ENCODE assay signal across 7 mouse cellular contexts in the genomic region with DNA sequence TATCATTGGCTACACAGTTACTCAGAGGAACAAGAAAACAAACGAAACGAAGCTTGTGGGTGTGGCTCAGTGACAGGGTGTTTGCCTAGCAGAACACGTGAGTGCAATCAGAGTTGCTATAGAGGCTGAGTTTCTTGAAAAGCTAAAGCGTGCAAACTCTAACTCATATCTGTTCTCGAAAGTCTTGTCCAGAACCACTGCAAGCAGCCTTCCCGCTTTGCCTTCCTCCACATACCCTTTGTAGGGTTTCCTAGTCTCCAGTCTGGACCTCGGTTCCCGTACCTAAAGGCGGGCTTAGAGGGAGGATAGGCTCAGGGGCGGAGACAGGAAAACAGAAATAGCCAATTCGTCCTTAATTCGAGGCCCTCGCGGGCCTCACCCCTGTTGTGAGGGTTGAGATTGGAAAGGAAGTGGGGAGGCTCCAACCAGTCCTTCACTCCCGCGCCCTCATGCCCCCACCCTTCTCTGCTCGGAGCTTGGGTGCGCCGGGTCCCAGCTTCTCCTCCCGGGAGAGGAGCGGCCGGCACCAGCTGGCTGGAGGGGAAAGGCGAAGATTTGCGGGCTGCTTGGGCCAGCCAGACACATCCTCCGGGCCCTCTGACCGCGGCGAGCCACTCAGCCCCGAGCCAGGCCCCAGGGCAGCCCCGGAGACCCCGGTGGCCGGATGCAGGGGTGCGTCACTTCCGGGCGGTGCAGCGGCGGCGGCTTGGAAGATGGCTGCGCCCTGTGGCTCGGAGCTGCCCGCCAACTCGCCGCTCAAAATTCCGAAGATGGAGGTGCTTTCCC. TPM values are rescaled to one million over a fixed set of nuclear protein-coding genes. Genes with fewer than 3 reads are reported as not detected.
A peak's percentile ranks its signal among the peaks of the same experiment; 100 is the strongest.
DNase-seq lines count a peak whose midpoint lies in the region; ATAC-seq lines count a peak whose summit lies in the region.

Gene Msantd2 (plus strand): TSS at position 709 of the 786 bp plus-strand sequence.

- H3K9me3 ChIP-seq in embryonic facial prominence, embryonic 10.5 days: no peaks in the 10 kb centered on the region
- H3K9me3 ChIP-seq in limb, embryonic 10.5 days (replicated peaks): no peaks in the 10 kb centered on the region
- no peaks in the 10 kb centered on the region for H3K9me3 ChIP-seq in midbrain, embryonic 13.5 days

- no peaks in the 10 kb centered on the region for H3K27me3 ChIP-seq in embryonic facial prominence, embryonic 10.5 days (replicated peaks; ENCODE audit: low read depth, poor library complexity, severe bottlenecking)
- H3K27me3 ChIP-seq in limb, embryonic 10.5 days (ENCODE audit: low read depth, poor library complexity, severe bottlenecking): no peaks in the 10 kb centered on the region
- no peaks in the 10 kb centered on the region for H3K27me3 ChIP-seq in midbrain, embryonic 13.5 days

- H3K4me2 ChIP-seq in midbrain, embryonic 13.5 days (replicated peaks): peak within 1 kb of the TSS; percentile 76

- peak; percentile 96 for DNase-seq in adrenal gland, postnatal 10 days
- DNase-seq in embryonic facial prominence, embryonic 10.5 days (ENCODE audit: low spot score): peak; percentile 95
- DNase-seq in kidney, adult 11 months: peak; percentile 82
- DNase-seq in limb, embryonic 10.5 days (ENCODE audit: low spot score): peak; percentile 98
- DNase-seq in spleen, adult 12 weeks (ENCODE audit: low spot score): peak; percentile 68

- H3K4me1 ChIP-seq in embryonic facial prominence, embryonic 10.5 days: peaks cover 28% of the 10 kb centered on the region
- H3K4me1 ChIP-seq in limb, embryonic 10.5 days: peaks cover 18% of the 10 kb centered on the region
- H3K4me1 ChIP-seq in midbrain, embryonic 13.5 days (replicated peaks): peaks cover 29% of the 10 kb centered on the region

- H3K36me3 ChIP-seq in embryonic facial prominence, embryonic 10.5 days (replicated peaks): peaks cover 19% of the 10 kb centered on the region
- H3K36me3 ChIP-seq in limb, embryonic 10.5 days: peaks cover 19% of the 10 kb centered on the region
- 0 out of 2 replicates have a peak, but pooled peaks cover 7% of the 10 kb centered on the region for H3K36me3 ChIP-seq in midbrain, embryonic 13.5 days

- peak within 1 kb of the TSS; percentile 94 for H3K9ac ChIP-seq in midbrain, embryonic 13.5 days (replicated peaks)

- H3K4me3 ChIP-seq in embryonic facial prominence, embryonic 10.5 days: peak within 1 kb of the TSS; percentile 77
- H3K4me3 ChIP-seq in limb, embryonic 10.5 days: peak within 1 kb of the TSS; percentile 99
- H3K4me3 ChIP-seq in midbrain, embryonic 13.5 days (replicated peaks): peak within 1 kb of the TSS; percentile 98

- under 1% methylated on average over 44 of the region's 44 CpGs for WGBS in embryonic facial prominence, embryonic 10.5 days
- WGBS in limb, embryonic 10.5 days: under 1% methylated on average over 44 of the region's 44 CpGs
- WGBS in midbrain, embryonic 13.5 days: under 1% methylated on average over 35 of the region's 44 CpGs

- peak within 1 kb of the TSS; percentile 97 for H3K27ac ChIP-seq in embryonic facial prominence, embryonic 10.5 days (replicated peaks)
- peak within 1 kb of the TSS; percentile 99 for H3K27ac ChIP-seq in limb, embryonic 10.5 days
- peak within 1 kb of the TSS; percentile 98 for H3K27ac ChIP-seq in midbrain, embryonic 13.5 days

- ATAC-seq in granulocyte monocyte progenitor cell, adult 5-6 weeks (replicated peaks; ENCODE audit: poor library complexity, severe bottlenecking): peak; percentile 79
- peak; percentile 98 for ATAC-seq in midbrain, embryonic 13.5 days

RNA-seq across cellular contexts. Expression of gene Msantd2, which starts in this region (rescaled TPM):
- 10 to 100 TPM; 14.7 to 22.5 TPM for total RNA-seq in adrenal gland, postnatal 10 days (2021)
- 34.4 and 36.7 TPM in 2 replicates for polyA plus RNA-seq in embryonic facial prominence, embryonic 10.5 days (2016; fragmentation: Nextera tagmentation; extraction: Ambion mirVana)
- total RNA-seq in granulocyte monocyte progenitor cell, adult 5-6 weeks (2014; fragmentation: Nextera tagmentation): 24.7 and 30.4 TPM in 2 replicates
- total RNA-seq in granulocyte monocyte progenitor cell, adult 5-6 weeks (2017): 20.6 and 31.1 TPM in 2 replicates
- 33.1 and 38.0 TPM in 2 replicates for polyA plus RNA-seq in limb, embryonic 10.5 days (2016; fragmentation: Nextera tagmentation; extraction: Ambion mirVana)
- polyA plus RNA-seq in midbrain, embryonic 13.5 days (2015; fragmentation: Nextera tagmentation; extraction: Ambion mirVana): 36.5 and 39.5 TPM in 2 replicates

Comparison
In these comparisons a context has a peak if more than half of its experiments do, and no peak if none do; other contexts are left out.
1. Peak in every context shown above with its lines: DNase-seq, ATAC-seq, H3K4me3 ChIP-seq and H3K27ac ChIP-seq.